Mouse (Mus musculus) cortical plate, adult 2 months (tissue): ENCODE measurements at regions not wholly inside any gene's neighbourhood (a gene's known extent, or its start where the extent isn't known, plus 50 kb on each side); places are given as distances from the start of the nearest gene placed in this dataset.

Source experiments
- CTCF ChIP-seq: fragments of 200-500 bp; IDR thresholded peaks from 2 replicates; pipeline ENCODE4 v1.5.1; 2011; ENCODE audit warnings: mild to moderate bottlenecking, control low read depth, low read length; ENCODE audit not compliant: insufficient read depth; ENCODE audit errors: extremely low read depth
- POLR2A ChIP-seq: fragments of 200-500 bp; IDR thresholded peaks from 2 replicates; pipeline ENCODE4 v1.6.1; 2011; ENCODE audit warnings: mild to moderate bottlenecking, low read length, control low read depth; ENCODE audit not compliant: insufficient read depth; ENCODE audit errors: extremely low read depth

- TF ChIP-seq POLR2A (no peak), CTCF (no peak)
Observed at GRCm38 (mm10) chr5:119953811-119954566, 121.5 kb downstream of the Tbx5 start.
